Mouse (Mus musculus) duodenum, adult 2 months (tissue): ENCODE measurements around the gene A630076J17Rik. TPM values are rescaled to one million over a fixed set of nuclear protein-coding genes. Genes with fewer than 3 reads are reported as not detected.

ENCODE experiments used
- polyA plus RNA-seq: library from polyadenylated mRNA; depleted of rRNA; stranded (reverse); fragments of >200 nt; gene quantifications from 2 replicates; pipeline ENCODE4 v1.2.3, GENCODE M21; 2012; ENCODE audit warnings: low replicate concordance; rRNA removed

The A630076J17Rik gene
- not detected in 2 replicates for polyA plus RNA-seq

GRCm38 (mm10) chr3:107230527-107230926 lies at the start of gene A630076J17Rik:
Gene A630076J17Rik (plus strand): TSS chr3:107230614.

GRCm38 (mm10) chr3:107182756-107183155 lies 47.7 kb upstream of the A630076J17Rik start, which contains the start of gene Kcna10:
Gene Kcna10 (plus strand): TSS chr3:107183056.

DNA sequence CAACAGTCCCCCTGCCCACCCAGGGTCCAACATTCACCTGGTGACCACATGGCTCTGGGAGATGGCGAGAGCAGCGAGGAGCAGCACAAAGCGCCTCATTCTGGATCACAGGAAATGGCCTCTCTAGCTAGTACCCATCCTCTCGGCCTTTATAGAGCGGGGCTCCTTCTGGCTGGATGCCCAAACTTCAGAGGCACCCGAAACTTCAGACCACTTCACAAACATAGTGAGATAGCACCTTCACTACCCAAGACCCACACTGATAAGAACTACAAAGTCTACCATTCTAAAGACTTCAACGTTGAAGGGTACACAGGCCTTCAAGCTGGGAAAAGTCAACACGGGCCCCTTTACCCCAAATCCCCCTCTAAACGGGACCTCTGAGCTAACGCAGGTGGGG lies 8.8 kb upstream of the A630076J17Rik start, which contains the start of gene Cym:
Gene Cym, minus strand, starts transcription at position 125 of the 400 bp plus-strand sequence.

DNA sequence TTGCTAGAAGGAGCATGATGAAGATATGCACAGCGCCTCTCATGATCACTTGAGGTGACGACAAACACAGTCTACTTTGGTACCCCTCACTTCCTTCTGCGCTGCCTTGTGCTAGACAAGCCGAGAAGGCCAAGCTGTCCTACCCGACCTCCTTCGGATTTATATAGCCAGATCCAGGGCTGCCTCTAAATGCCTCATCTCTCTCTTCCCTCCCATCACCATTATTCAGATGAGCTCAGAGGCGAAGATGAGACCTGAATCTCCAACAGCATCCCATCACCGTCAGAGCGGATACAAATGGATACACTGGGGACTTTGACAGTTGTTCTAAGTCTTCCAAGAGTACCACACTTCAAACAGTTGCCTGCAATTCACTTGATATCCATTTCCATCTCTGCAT lies 9.2 kb downstream of the A630076J17Rik start, which contains the start of gene Prok1:
Gene Prok1, minus strand, starts transcription at position 101 of the 400 bp plus-strand sequence.

DNA sequence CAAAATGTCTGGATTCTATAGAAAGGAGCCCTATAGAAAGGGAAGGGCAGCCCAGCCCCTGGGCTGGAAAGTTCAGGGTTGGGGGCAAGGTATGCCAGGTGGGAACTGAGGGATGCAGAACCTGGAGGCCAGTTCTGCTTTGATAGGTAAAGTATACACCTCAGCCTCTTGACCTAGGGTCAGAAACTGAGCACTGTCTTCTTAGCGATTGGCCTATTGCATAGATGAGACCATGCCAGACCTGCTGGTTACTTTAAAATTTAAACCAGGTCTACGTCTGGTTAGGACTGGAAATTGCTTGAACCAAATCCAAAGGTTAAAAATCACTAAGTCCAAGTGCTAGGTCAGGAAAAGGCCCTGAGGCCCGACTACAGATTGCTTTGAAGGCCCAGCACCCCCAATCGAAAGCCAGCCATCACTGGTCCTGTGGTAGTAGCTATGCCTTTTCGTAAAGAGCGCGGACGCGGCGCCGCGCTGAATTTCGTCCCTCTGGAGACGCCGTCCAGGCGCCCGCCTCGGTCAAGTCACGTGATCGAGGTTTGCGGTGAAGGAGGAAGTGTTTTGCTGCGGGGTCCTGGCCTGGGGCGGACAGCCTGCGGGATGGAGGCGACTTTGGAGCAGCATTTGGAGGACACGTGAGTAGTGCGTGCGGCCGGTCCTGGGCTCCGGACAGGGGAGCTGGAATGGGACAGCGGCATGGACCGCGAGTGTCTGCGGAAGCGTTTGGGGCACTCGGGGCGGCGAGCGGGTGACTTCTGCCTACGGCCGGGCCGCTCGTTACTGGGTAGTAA lies 48.3 kb downstream of the A630076J17Rik start, which contains the start of gene Lamtor5:
Gene Lamtor5, plus strand, starts transcription at position 380 of the 791 bp plus-strand sequence.

Other genes with a start within 250 kb of the A630076J17Rik start
- gene Kcna3, start 194.4 kb upstream of the A630076J17Rik start, polyA plus RNA-seq = 0.82 and 1.4 TPM in 2 replicates
- 0.30 and 0.86 TPM in 2 replicates for gene Kcna2, start 129.5 kb upstream of the A630076J17Rik start, polyA plus RNA-seq
- gene Kcna10, start 47.6 kb upstream of the A630076J17Rik start, polyA plus RNA-seq = not detected in 2 replicates
- 17.3 and 38.1 TPM in 2 replicates for gene Cym, start 8.9 kb upstream of the A630076J17Rik start, polyA plus RNA-seq
- 0.14 TPM in 1 of 2 replicates, not detected in the other for gene Prok1, start 9.1 kb downstream of the A630076J17Rik start, polyA plus RNA-seq
- gene Lamtor5, start 48.2 kb downstream of the A630076J17Rik start, polyA plus RNA-seq = 36.8 and 61.1 TPM in 2 replicates
- 0.05 TPM in 1 of 2 replicates, not detected in the other for gene Slc16a4, start 60.6 kb downstream of the A630076J17Rik start, polyA plus RNA-seq
- 2.4 TPM in 2 replicates for gene Rbm15, start 103.1 kb downstream of the A630076J17Rik start, polyA plus RNA-seq
- gene Kcnc4, start 228.9 kb downstream of the A630076J17Rik start, polyA plus RNA-seq = 0.12 and 0.30 TPM in 2 replicates